Mouse (Mus musculus): ENCODE data around the gene Pnkp.

- TF ChIP-seq EP300 (IDR thresholded peaks at IDR 0.05; ENCODE audit: low read depth): no peak
- no peak for TF ChIP-seq CTCF (IDR thresholded peaks at IDR 0.05; ENCODE audit: low read depth)
These were observed 48.5 kb downstream of the Pnkp start for GRCm38 (mm10) chr7:44905430-44905829.

All from liver, embryonic 14.5 days (tissue).